Mouse (Mus musculus) urinary bladder, adult 18-20 months (tissue): ENCODE data around the gene Slc36a3.
"Not testable (repeated sequence)": the region's sequence is repeated elsewhere in the genome, so short reads cannot be mapped to it uniquely, and the experiment has no call there.

Source experiments
- DNase-seq, 2 experiments: peaks; one replicate each; pipeline ENCODE4 v3.0.0; 2022; ENCODE audit warnings: low spot score in 2 of 2, mixed read lengths in 2 of 2

The Slc36a3 gene

GRCm38 (mm10) chr11:55144011-55144410, 7.5 kb downstream of the Slc36a3 start:
- no peak for DNase-seq

- DNase-seq: no peak
Observed at GRCm38 (mm10) chr11:55141502-55141901, 10.0 kb downstream of the Slc36a3 start.

- no peak for DNase-seq
Observed at GRCm38 (mm10) chr11:55137646-55138045, 13.9 kb downstream of the Slc36a3 start.

GRCm38 (mm10) chr11:55136770-55137547, 14.5 kb downstream of the Slc36a3 start:
- no peak for DNase-seq

GRCm38 (mm10) chr11:55134871-55135270, 16.6 kb downstream of the Slc36a3 start:
- DNase-seq: no peak

- no peak for DNase-seq
Observed at GRCm38 (mm10) chr11:55134407-55134806, 17.1 kb downstream of the Slc36a3 start.

- no peak for DNase-seq
Observed at GRCm38 (mm10) chr11:55133204-55133603, 18.3 kb downstream of the Slc36a3 start.

GRCm38 (mm10) chr11:55131946-55132345, 19.6 kb downstream of the Slc36a3 start:
- no peak for DNase-seq

- no peak for DNase-seq
Observed at GRCm38 (mm10) chr11:55131077-55131742, 20.3 kb downstream of the Slc36a3 start.

- DNase-seq: no peak
Observed at GRCm38 (mm10) chr11:55128411-55128810, 23.1 kb downstream of the Slc36a3 start.

GRCm38 (mm10) chr11:55127937-55128336, 23.6 kb downstream of the Slc36a3 start:
- no peak for DNase-seq

GRCm38 (mm10) chr11:55126663-55127062, 24.8 kb downstream of the Slc36a3 start:
- DNase-seq: no peak

- no peak for DNase-seq
Observed at GRCm38 (mm10) chr11:55121430-55121829, 30.1 kb downstream of the Slc36a3 start.

GRCm38 (mm10) chr11:55120821-55121271, 30.7 kb downstream of the Slc36a3 start:
- DNase-seq: no peak

- DNase-seq: no peak
Observed at GRCm38 (mm10) chr11:55120279-55120678, 31.2 kb downstream of the Slc36a3 start.

- DNase-seq: no peak
Observed at GRCm38 (mm10) chr11:55117031-55117430, 34.5 kb downstream of the Slc36a3 start.

- DNase-seq: no peak
Observed at GRCm38 (mm10) chr11:55116004-55116403, 35.5 kb downstream of the Slc36a3 start.

- no peak for DNase-seq
Observed at GRCm38 (mm10) chr11:55114291-55114690, 37.2 kb downstream of the Slc36a3 start.

GRCm38 (mm10) chr11:55113861-55114250, 37.7 kb downstream of the Slc36a3 start:
- not testable (repeated sequence) for DNase-seq

- no peak for DNase-seq
Observed at GRCm38 (mm10) chr11:55113209-55113860, 38.2 kb downstream of the Slc36a3 start.

- DNase-seq: no peak
Observed at GRCm38 (mm10) chr11:55110566-55111169, 40.8 kb downstream of the Slc36a3 start.
